Mouse (Mus musculus): ENCODE results near the gene H2al1a. TPM values are rescaled to one million over a fixed set of nuclear protein-coding genes. Genes with fewer than 3 reads are reported as not detected.
"Not testable (repeated sequence)": the region's sequence is repeated elsewhere in the genome, so short reads cannot be mapped to it uniquely, and the experiment has no call there.

The H2al1a gene
- polyA plus RNA-seq, 1 experiment: not detected

DNA sequence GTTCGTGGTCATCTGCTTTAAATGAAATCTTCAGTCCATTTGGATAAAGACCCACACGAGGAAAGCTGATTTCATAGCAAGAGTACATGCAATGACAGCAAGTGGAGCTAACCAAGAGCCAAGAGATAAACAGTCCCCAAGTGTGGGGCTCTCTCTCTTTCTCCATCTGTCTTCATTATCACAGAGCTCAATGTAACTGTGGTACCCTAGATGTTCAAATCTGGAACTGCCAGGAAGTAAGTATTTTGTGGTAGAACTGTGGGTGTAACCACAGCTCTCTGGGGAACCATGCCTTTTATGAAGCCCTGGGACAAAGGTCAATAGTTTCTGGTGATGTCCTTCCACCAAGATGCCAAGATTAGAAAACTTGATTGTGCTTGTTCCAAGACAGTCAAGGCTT lies 18.3 kb upstream of the H2al1a start:
- Histone ChIP-seq H3K4me3 (ENCODE audit: insufficient read depth, low read length) (no peak overlapping the region), H3K4me1 (ENCODE audit: control insufficient read depth, insufficient read depth, low read length) (no peaks in the 10 kb centered on the region), H3K27ac (ENCODE audit: insufficient read depth, low read depth, low read length) (no peak overlapping the region)
- TF ChIP-seq CTCF (IDR thresholded peaks at IDR 0.05; ENCODE audit: low read depth, low read length): no peak
- TF ChIP-seq POLR2A (IDR thresholded peaks at IDR 0.05; ENCODE audit: borderline replicate concordance, low read depth, low read length): no peak

GRCm38 (mm10) chrX:11288306-11288882 lies 10.7 kb upstream of the H2al1a start:
- no peaks in the 10 kb centered on the region for H3K4me1 ChIP-seq (ENCODE audit: control insufficient read depth, insufficient read depth, low read length)
- no peak overlapping the region for H3K4me3 ChIP-seq (ENCODE audit: insufficient read depth, low read length)
- no peak overlapping the region for H3K27ac ChIP-seq (ENCODE audit: insufficient read depth, low read depth, low read length)
- TF ChIP-seq CTCF (IDR thresholded peaks at IDR 0.05; ENCODE audit: low read depth, low read length) (no peak), POLR2A (IDR thresholded peaks at IDR 0.05; ENCODE audit: borderline replicate concordance, low read depth, low read length) (no peak)

DNA sequence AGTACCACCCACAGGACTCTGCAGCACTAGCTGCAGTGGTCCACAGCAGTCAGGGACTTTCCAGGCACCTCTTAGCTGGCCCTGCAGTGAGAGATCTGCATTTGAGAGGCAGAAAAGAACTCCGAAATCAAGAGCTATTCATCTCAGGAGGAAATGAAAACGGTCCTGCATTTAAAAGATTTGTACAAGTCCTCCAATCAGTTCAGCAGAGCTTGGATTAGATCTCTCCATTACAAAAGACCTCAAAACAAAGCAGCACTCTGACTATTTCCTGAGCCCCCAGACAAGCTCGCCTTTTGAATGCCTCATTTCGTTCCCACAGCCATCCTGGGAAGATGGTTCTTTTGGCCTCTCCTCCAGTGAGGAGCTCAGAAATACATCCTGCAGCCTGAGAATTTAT lies 9.8 kb upstream of the H2al1a start:
- no peak for TF ChIP-seq POLR2A (IDR thresholded peaks at IDR 0.05; ENCODE audit: borderline replicate concordance, low read depth, low read length)
- TF ChIP-seq CTCF (IDR thresholded peaks at IDR 0.05; ENCODE audit: low read depth, low read length): no peak
- Histone ChIP-seq H3K27ac (ENCODE audit: insufficient read depth, low read depth, low read length) (no peak overlapping the region), H3K4me3 (ENCODE audit: insufficient read depth, low read length) (no peak overlapping the region), H3K4me1 (ENCODE audit: control insufficient read depth, insufficient read depth, low read length) (no peaks in the 10 kb centered on the region)

GRCm38 (mm10) chrX:11302132-11302531 lies 3.1 kb downstream of the H2al1a start, which contains the start of gene H2al1b:
Gene H2al1b (plus strand): TSS chrX:11302432.
- H3K4me1 ChIP-seq (ENCODE audit: control insufficient read depth, insufficient read depth, low read length); H3K27ac ChIP-seq (ENCODE audit: insufficient read depth, low read depth, low read length); H3K4me3 ChIP-seq (ENCODE audit: insufficient read depth, low read length): not testable (repeated sequence)

DNA sequence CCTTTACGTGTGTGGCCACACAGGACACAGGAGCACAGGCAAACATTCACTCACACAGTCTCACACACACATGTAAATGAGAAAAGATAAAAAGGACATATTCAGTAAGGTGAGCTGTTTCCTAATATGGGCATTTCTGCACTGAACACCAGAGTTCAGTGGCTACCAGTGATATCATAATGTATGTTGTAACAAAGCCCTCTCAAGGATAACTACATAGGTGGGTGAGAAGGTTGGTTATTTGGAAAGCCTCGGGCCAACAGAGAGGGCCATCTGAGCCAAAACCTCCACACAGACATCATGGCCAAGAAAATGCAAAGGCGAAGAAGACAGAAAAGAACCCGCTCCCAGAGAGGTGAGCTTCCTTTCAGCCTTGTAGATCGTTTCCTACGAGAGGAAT lies 6.3 kb downstream of the H2al1a start, which contains the start of gene H2al1c:
Gene H2al1c, plus strand, starts transcription at position 301 of the 400 bp plus-strand sequence.
- H3K27ac ChIP-seq (ENCODE audit: insufficient read depth, low read depth, low read length); H3K4me3 ChIP-seq (ENCODE audit: insufficient read depth, low read length); H3K4me1 ChIP-seq (ENCODE audit: control insufficient read depth, insufficient read depth, low read length): not testable (repeated sequence)

DNA sequence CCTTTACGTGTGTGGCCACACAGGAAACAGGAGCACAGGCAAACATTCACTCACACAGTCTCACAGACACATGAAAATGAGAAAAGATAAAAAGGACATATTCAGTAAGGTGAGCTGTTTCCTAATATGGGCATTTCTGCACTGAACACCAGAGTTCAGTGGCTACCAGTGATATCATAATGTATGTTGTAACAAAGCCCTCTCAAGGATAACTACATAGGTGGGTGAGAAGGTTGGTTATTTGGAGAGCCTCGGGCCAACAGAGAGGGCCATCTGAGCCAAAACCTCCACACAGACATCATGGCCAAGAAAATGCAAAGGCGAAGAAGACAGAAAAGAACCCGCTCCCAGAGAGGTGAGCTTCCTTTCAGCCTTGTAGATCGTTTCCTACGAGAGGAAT lies 9.5 kb downstream of the H2al1a start, which contains the start of gene H2al1d:
Gene H2al1d, plus strand, starts transcription at position 301 of the 400 bp plus-strand sequence.
- not testable (repeated sequence) for H3K27ac ChIP-seq (ENCODE audit: insufficient read depth, low read depth, low read length); H3K4me3 ChIP-seq (ENCODE audit: insufficient read depth, low read length); H3K4me1 ChIP-seq (ENCODE audit: control insufficient read depth, insufficient read depth, low read length)

- not testable (repeated sequence) for H3K4me3 ChIP-seq (ENCODE audit: insufficient read depth, low read length); H3K4me1 ChIP-seq (ENCODE audit: control insufficient read depth, insufficient read depth, low read length); H3K27ac ChIP-seq (ENCODE audit: insufficient read depth, low read depth, low read length)
These were observed 12.6 kb downstream of the H2al1a start, which contains the start of gene H2al1e for GRCm38 (mm10) chrX:11311634-11312033. Gene H2al1e (plus strand): TSS chrX:11311934.

DNA sequence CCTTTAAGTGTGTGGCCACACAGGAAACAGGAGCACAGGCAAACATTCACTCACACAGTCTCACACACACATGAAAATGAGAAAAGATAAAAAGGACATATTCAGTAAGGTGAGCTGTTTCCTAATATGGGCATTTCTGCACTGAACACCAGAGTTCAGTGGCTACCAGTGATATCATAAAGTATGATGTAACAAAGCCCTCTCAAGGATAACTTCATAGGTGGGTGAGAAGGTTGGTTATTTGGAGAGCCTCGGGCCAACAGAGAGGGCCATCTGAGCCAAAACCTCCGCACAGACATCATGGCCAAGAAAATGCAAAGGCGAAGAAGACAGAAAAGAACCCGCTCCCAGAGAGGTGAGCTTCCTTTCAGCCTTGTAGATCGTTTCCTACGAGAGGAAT lies 15.8 kb downstream of the H2al1a start, which contains the start of gene H2al1f:
Gene H2al1f, plus strand, starts transcription at position 301 of the 400 bp plus-strand sequence.
- not testable (repeated sequence) for H3K27ac ChIP-seq (ENCODE audit: insufficient read depth, low read depth, low read length); H3K4me1 ChIP-seq (ENCODE audit: control insufficient read depth, insufficient read depth, low read length); H3K4me3 ChIP-seq (ENCODE audit: insufficient read depth, low read length)

DNA sequence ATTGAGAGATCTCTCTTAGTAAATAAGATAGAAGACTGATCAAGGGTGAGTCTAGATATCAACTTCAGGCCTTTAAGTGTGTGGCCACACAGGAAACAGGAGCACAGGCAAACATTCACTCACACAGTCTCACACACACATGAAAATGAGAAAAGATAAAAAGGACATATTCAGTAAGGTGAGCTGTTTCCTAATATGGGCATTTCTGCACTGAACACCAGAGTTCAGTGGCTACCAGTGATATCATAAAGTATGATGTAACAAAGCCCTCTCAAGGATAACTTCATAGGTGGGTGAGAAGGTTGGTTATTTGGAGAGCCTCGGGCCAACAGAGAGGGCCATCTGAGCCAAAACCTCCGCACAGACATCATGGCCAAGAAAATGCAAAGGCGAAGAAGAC lies 18.9 kb downstream of the H2al1a start, which contains the start of gene H2al1g:
Gene H2al1g, plus strand, starts transcription at position 301 of the 400 bp plus-strand sequence.
- H3K4me1 ChIP-seq (ENCODE audit: control insufficient read depth, insufficient read depth, low read length); H3K4me3 ChIP-seq (ENCODE audit: insufficient read depth, low read length); H3K27ac ChIP-seq (ENCODE audit: insufficient read depth, low read depth, low read length): not testable (repeated sequence)

GRCm38 (mm10) chrX:11321192-11321591 lies 22.1 kb downstream of the H2al1a start, which contains the start of gene H2al1h:
Gene H2al1h (plus strand): TSS chrX:11321492.
- H3K27ac ChIP-seq (ENCODE audit: insufficient read depth, low read depth, low read length); H3K4me1 ChIP-seq (ENCODE audit: control insufficient read depth, insufficient read depth, low read length): not testable (repeated sequence)

DNA sequence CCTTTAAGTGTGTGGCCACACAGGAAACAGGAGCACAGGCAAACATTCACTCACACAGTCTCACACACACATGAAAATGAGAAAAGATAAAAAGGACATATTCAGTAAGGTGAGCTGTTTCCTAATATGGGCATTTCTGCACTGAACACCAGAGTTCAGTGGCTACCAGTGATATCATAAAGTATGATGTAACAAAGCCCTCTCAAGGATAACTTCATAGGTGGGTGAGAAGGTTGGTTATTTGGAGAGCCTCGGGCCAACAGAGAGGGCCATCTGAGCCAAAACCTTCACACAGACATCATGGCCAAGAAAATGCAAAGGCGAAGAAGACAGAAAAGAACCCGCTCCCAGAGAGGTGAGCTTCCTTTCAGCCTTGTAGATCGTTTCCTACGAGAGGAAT lies 25.3 kb downstream of the H2al1a start, which contains the start of gene H2al1i:
Gene H2al1i, plus strand, starts transcription at position 301 of the 400 bp plus-strand sequence.
- not testable (repeated sequence) for H3K4me1 ChIP-seq (ENCODE audit: control insufficient read depth, insufficient read depth, low read length); H3K27ac ChIP-seq (ENCODE audit: insufficient read depth, low read depth, low read length); H3K4me3 ChIP-seq (ENCODE audit: insufficient read depth, low read length)

More at GRCm38 (mm10) chrX:11321192-11321591, 22.1 kb downstream of the H2al1a start, which contains the start of gene H2al1h:
- H3K4me3 ChIP-seq (ENCODE audit: insufficient read depth, low read length): not testable (repeated sequence)

DNA sequence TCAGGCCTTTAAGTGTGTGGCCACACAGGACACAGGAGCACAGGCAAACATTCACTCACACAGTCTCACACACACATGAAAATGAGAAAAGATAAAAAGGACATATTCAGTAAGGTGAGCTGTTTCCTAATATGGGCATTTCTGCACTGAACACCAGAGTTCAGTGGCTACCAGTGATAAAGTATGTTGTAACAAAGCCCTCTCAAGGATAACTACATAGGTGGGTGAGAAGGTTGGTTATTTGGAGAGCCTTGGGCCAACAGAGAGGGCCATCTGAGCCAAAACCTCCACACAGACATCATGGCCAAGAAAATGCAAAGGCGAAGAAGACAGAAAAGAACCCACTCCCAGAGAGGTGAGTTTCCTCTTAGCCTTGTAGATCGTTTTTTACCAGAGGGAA lies 28.5 kb downstream of the H2al1a start, which contains the start of gene H2al1j:
Gene H2al1j, plus strand, starts transcription at position 301 of the 400 bp plus-strand sequence.
- H3K4me3 ChIP-seq (ENCODE audit: insufficient read depth, low read length); H3K4me1 ChIP-seq (ENCODE audit: control insufficient read depth, insufficient read depth, low read length); H3K27ac ChIP-seq (ENCODE audit: insufficient read depth, low read depth, low read length): not testable (repeated sequence)

Measured in bone marrow macrophage, adult 2 months (primary cell).